Comparison of ENCODE assay signal across 23 mouse cellular contexts in genomic region chr1:131347708-131348107, GRCm38 (mm10).
"Had no signal": no experiment of that assay in that cellular context is flagged by ENCODE, and none has a peak within 500 bp of the region (broad histone marks: within the 10 kb centered on the region; RNA-seq: fewer than 3 reads in every experiment).

No protein-coding gene starts in this region.

- H3K4me1 ChIP-seq: hindbrain, embryonic 12.5 days; kidney, embryonic 15.5 days; limb, embryonic 13.5 days; liver, embryonic 12.5 days had no signal

- H3K9me3 ChIP-seq: hindbrain, embryonic 10.5 days; hindbrain, embryonic 12.5 days; kidney, embryonic 15.5 days; limb, embryonic 13.5 days; limb, embryonic 15.5 days; liver, embryonic 12.5 days had no signal

- ATAC-seq: hindbrain, embryonic 16.5 days; intestine, embryonic 16.5 days; liver, embryonic 12.5 days had no signal

- H3K9ac ChIP-seq: hindbrain, embryonic 12.5 days; kidney, embryonic 15.5 days; limb, embryonic 13.5 days; limb, embryonic 15.5 days; liver, embryonic 12.5 days; liver, embryonic 14.5 days had no signal

- DNase-seq: gastrocnemius, adult 2 months; gastrocnemius, postnatal 10 days; gastrocnemius, postnatal 25 days; heart, adult 18-20 months; heart, postnatal 4 days; kidney, adult 11 months; kidney, adult 9 months; kidney, postnatal 14 days; kidney, postnatal 36 days; layer of hippocampus, adult 9-11 months; layer of hippocampus, postnatal 36 days; left cerebral cortex, postnatal 4 days; lung, adult 18-20 months had no signal

- H3K4me3 ChIP-seq: gastrocnemius, adult 2 months; hindbrain, embryonic 10.5 days; hindbrain, embryonic 12.5 days; kidney, embryonic 15.5 days; limb, embryonic 13.5 days; limb, embryonic 15.5 days; liver, embryonic 12.5 days had no signal

- H3K27me3 ChIP-seq: hindbrain, embryonic 12.5 days; kidney, embryonic 15.5 days; limb, embryonic 13.5 days; limb, embryonic 15.5 days; liver, embryonic 12.5 days had no signal

- H3K27ac ChIP-seq: hindbrain, embryonic 10.5 days; hindbrain, embryonic 12.5 days; kidney, embryonic 15.5 days; kidney, postnatal 0 days; limb, embryonic 13.5 days; limb, embryonic 15.5 days; liver, embryonic 12.5 days; liver, embryonic 14.5 days had no signal

- H3K4me2 ChIP-seq: hindbrain, embryonic 12.5 days; kidney, embryonic 15.5 days; limb, embryonic 13.5 days; limb, embryonic 15.5 days; liver, embryonic 12.5 days had no signal
